Mouse (Mus musculus) liver, embryonic 18 days (tissue): Measurements from ENCODE around the gene Aspn. TPM values are rescaled to one million over a fixed set of nuclear protein-coding genes. Genes with fewer than 3 reads are reported as not detected.

ENCODE experiments used
- polyA plus RNA-seq: library from polyadenylated mRNA; depleted of rRNA; stranded (reverse); fragments of >200 nt; gene quantifications from 2 replicates; pipeline ENCODE4 v1.2.3, GENCODE M21; 2012; rRNA removed

Aspn gene
- 0.50 and 0.90 TPM in 2 replicates for polyA plus RNA-seq

GRCm38 (mm10) chr13:49544279-49544678, at the start of gene Aspn:
Gene Aspn (plus strand): TSS chr13:49544443.

GRCm38 (mm10) chr13:49504510-49504909, 39.7 kb upstream of the Aspn start, which contains the start of gene Ecm2:
Gene Ecm2 (plus strand): TSS chr13:49504810.

GRCm38 (mm10) chr13:49581541-49582530, 37.6 kb downstream of the Aspn start, which contains the start of gene Omd:
Gene Omd (plus strand): TSS chr13:49582462.

GRCm38 (mm10) chr13:49607714-49608113, 63.5 kb downstream of the Aspn start, which contains the start of gene Ogn:
Gene Ogn (plus strand): TSS chr13:49608046.

Other genes with a start within 250 kb of the Aspn start
- gene Fgd3, start 224.1 kb upstream of the Aspn start, polyA plus RNA-seq, result 1.7 and 2.0 TPM in 2 replicates
- 5.8 and 6.3 TPM in 2 replicates for gene Bicd2, start 202.9 kb upstream of the Aspn start, polyA plus RNA-seq
- 3.6 and 3.7 TPM in 2 replicates for gene Ippk, start 123.2 kb upstream of the Aspn start, polyA plus RNA-seq
- gene Tes3-ps, start 51.1 kb upstream of the Aspn start, polyA plus RNA-seq, result 0.06 and 0.07 TPM in 2 replicates
- gene Ecm2, start 39.6 kb upstream of the Aspn start, polyA plus RNA-seq, result 0.48 and 0.49 TPM in 2 replicates
- 0.02 TPM in 2 replicates for gene Omd, start 38.0 kb downstream of the Aspn start, polyA plus RNA-seq
- gene Ogn, start 63.6 kb downstream of the Aspn start, polyA plus RNA-seq, result 1.2 and 1.3 TPM in 2 replicates
- gene Cenpp, start 108.3 kb downstream of the Aspn start, polyA plus RNA-seq, result 3.8 and 4.2 TPM in 2 replicates
- 3.4 TPM in 2 replicates for gene Nol8, start 108.6 kb downstream of the Aspn start, polyA plus RNA-seq
- 27.3 and 29.8 TPM in 2 replicates for gene Iars, start 137.7 kb downstream of the Aspn start, polyA plus RNA-seq